Mouse (Mus musculus) testis, postnatal 14 days (tissue): ENCODE results near the gene Ch25h.

Experiments
- DNase-seq: peaks from one replicate; pipeline ENCODE4 v3.0.0; 2021; ENCODE audit warnings: low spot score

The Ch25h gene

GRCm38 (mm10) chr19:34468216-34468615 lies 6.7 kb downstream of the Ch25h start:
- no peak for DNase-seq

DNA sequence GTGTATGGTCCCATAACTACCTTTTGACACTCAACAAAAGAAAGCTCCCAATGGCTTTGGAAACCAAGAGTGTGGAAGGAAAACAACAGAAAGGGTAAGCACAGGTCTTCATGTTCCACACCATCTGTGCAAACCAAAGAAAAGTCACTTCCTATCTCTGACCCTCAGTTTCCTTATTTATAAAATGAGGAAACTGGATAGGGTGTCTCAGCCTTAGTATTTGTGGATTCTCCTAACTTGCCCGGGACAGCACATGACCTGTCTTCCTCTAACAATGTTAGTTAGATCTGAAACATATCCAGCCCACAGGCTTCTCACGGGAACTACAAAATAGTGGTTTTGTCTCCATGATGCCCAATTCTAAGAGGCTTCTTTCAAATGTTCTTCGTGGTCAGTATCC lies 10.5 kb downstream of the Ch25h start:
- no peak for DNase-seq

DNA sequence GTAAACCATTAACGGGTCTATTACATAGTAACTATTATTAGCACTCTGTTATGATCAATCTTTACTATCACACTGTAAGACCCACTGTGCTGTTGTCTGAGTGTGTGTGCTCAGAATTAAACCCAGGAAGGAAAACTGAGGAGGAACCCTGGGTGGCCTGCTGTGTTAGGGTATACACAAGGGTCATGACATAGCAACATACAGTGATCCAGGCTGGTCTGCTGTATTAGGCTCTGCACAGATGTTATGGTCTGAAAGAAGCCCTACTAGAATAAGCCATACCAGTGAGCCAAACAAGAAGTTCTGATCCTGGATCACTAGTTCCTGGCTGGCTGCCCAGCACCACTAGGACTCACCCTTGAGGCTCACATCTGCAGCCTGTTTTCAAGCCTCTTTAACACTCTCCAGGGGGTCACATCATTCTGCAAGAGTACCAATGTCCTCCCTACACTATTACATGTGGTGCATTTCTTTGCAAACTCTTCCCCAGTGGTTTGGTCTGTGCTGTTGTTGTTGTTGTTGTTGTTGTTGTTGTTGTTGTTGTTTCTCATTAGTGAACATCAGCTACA lies 13.4 kb downstream of the Ch25h start:
- DNase-seq, result no peak

GRCm38 (mm10) chr19:34450784-34451370 lies 24.1 kb downstream of the Ch25h start:
- DNase-seq, result no peak

- DNase-seq, result no peak
These were observed 26.1 kb downstream of the Ch25h start for GRCm38 (mm10) chr19:34448851-34449250.

DNA sequence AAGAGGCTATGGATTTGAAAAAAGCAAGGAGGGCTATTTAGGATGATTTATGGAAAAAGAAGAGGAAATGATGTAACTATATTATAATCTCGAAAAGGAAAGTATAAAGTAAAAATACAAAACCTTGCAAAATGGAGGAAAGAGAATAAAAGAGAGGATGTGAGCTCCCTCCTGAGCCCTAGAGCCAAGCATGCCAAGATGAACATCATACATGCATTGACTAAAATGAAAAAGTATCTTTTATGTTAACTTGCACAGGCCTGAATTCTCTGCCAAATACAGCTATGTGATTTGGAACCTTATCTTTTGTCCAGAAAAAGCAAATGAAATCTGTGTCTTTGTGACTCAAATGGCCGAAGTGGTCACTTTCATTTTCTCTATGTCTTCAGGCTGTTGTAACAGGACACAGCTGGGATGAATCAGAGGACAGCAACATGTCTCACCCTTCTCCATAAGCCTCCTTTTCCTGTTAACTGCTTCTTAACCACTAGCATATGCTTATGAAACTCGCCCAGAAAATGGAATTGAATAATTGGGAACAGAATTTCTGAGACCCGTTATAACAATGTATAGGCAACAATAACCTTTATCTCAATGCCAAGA lies 29.5 kb downstream of the Ch25h start:
- DNase-seq, result no peak

- no peak for DNase-seq
These were observed 30.2 kb downstream of the Ch25h start for GRCm38 (mm10) chr19:34444785-34445184.

GRCm38 (mm10) chr19:34441979-34442378 lies 33.0 kb downstream of the Ch25h start:
- no peak for DNase-seq

DNA sequence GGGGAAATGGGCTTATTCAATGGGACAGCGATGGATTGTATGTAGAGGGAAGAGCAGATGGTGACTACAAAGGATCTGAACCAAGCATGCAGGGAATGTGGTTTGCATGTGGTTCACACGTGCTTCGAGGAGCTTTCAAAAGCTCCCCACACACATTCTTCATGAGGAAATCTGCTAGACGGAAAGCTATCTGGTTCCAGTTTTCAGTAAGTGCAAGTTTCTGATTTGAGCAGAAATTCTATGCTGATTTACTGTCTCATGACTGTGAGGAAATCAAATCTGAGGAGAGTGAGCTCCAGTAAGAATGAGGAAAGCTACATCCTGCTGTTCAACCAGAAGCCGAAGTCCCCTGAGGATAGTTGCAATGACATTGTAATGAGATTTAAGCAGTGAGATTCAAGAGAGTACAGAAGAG lies 39.8 kb downstream of the Ch25h start:
- DNase-seq, result no peak

DNA sequence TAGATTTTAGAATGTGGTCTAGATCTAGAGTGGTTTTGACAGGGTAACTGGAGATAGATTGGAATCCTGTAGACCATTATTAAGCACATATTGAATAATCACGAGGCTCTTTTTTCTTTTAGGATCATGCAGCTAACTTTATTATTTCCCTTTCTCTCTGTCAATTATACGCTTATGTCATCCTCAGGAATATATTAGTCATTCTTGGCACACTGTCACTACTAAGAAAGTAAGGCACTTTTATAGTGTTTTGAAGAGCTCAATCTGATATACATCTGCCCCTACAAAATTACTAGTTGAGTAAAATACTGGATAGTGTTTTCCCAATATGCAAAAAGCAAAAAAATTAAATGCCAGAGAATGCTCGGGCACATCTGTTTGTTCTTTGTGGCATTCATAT lies 43.6 kb downstream of the Ch25h start:
- DNase-seq, result no peak

- DNase-seq, result no peak
These were observed 51.1 kb downstream of the Ch25h start for GRCm38 (mm10) chr19:34423783-34424335.
